Mouse (Mus musculus): Measurements from ENCODE around the gene Dmap1.

Dmap1 gene

DNA sequence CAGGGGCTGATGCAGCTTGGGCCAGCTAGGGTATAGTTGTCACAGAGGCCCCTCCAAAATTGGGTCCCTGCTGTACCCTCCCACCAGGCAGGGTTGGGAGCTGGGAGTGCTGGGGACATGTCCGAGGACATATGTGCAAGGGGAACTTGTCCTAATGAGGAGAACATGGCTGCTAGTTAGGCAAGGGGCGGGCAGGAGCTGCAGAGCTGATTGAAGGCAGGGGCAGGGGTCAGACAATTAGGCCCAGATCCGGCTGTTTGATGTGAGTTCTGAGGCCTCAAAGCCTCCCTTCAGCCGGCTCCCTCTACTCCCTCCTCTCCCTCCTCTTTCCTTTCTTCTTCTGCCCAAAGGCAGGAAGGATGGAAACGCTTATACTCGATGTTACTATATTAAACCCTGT is 25.1 kb downstream of the Dmap1 start:
- no peak for DNase-seq (ENCODE audit: low read depth in 1 of 2, low spot score in 2 of 2)

DNA sequence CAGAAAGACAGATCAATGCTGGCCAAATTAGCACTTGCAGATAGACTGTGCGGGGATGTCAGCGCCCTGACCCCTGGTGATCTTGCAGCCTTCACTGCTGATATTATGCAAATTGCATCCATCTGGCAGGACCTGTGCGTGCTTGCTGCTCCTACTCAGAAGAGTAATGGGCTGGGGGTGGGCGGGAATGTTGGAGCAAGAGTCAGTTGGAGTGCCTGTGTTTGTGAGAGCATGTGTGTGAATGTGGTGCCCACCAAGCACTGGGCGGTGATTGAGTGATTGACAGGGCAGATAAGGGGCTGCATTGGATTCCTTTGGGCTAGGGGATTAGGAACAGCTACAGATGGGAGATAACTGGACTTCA is 26.6 kb downstream of the Dmap1 start:
- DNase-seq (ENCODE audit: low read depth in 1 of 2, low spot score in 2 of 2) = no peak

DNA sequence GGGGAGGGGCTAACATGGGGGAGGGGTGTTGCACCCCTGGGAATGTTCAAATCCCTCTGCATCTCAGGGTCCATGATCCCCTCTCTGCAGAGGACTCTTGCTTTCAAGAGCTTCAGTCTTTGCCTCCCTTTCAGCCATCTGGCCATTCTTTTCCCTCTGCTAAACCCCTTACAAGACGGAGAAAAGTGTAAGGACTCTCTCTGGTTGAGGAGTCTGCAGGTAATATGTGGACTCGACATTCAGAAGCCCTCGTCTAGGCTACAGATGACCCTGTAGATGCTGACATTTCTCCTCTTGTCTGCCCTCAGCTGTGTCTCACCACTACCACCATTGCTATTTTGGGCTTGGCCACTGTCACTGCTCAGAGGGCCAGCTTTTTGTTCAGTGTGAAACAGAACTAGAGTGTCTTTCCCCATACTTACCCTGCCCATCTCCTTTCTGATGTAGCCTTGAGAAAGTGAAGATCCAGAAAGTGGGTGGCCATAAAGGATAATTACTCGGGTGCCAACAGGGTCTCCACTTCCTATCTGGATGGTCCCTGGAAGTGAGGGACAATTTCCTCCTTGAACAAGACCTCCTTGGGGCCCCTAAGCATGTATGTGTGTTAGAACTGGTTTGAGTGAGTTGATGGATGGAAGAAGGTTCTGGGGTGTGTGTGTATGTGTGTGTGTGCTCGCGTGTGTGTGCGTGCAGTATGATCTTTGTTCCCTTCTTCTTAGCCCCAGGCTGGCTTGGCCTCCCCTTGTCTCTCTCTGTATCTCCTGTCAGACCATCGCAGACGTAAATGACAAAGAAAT is 27.2 kb downstream of the Dmap1 start:
- no peak for DNase-seq (ENCODE audit: low read depth in 1 of 2, low spot score in 2 of 2)

DNA sequence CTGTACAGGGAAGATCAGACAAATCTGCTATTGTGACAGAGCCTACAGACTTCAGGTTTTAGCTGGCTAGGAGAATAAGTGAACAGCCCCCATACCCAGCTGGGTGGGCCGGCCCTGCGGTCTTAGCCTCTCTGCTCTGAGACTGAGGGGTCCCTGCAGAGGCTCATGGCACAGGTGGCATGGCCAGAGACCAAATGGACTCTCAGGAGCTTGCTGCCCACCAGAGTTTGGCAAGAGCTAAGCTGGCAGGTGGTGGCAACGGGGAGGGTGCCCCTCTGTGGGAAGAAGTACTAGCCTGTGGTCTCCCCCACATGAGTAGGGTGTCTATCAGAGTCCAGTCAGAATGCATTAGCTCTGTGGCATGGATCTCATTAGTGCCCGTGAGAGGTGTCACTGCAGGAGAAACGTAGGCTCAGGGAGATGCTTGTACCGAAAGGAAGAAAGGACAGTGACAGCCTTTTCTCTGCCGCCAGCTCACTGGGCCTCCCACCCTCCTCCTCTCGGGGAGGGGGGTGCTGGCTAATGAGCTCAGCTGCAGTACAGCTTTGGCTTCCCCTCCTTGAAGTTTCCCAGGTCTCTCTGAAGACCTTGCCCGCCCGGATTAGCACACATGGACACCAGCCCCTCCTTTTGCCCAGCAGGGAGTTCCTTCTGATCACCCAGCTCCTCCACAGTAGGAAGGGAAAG is 27.9 kb downstream of the Dmap1 start:
- no peak for DNase-seq (ENCODE audit: low read depth in 1 of 2, low spot score in 2 of 2)

DNA sequence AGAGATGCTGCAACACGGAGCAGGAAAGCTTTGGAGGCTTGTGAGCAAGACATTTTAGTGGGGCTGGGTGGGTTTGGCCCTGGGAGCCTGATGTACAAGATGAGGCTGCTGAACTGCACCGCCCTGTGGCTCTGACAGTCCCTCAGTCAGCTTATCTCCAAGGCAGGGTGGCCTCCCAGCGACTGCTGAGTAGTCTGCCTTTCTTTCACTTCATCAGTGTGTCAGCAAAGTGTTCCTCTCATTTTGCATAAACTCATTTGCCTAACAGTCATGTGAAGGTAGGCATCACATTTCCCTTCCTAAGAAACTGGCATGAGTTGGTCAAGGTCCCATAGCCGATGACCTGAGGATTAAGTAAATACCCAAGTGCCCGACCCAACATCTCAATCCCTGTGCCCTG is 29.3 kb downstream of the Dmap1 start:
- DNase-seq (ENCODE audit: low read depth in 1 of 2, low spot score in 2 of 2) = no peak

DNA sequence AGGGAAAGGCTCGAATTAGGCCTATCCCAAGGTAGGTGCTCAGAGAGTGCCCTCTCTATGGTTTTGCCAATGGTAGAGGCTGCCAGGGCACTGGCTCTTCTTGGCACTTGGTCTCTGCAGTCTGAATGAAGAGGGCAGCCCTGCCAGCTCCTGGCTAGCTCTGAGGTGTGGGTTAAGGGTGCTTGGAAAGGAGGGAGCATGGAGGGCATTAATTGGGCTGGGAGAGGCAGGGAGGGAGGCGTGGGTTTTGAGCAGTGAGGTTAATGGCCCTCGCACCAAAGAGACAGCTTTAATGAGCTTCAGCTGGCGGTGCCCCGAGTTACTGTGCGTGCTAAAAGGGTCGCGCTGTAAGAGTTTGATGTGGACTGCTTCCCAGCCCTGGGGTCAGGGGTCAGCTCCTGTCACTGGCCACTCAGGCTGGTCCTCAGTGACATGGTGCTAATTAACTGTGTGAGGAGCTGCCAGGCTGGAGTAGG is 30.4 kb downstream of the Dmap1 start:
- DNase-seq (ENCODE audit: low read depth in 1 of 2, low spot score in 2 of 2) = no peak

DNA sequence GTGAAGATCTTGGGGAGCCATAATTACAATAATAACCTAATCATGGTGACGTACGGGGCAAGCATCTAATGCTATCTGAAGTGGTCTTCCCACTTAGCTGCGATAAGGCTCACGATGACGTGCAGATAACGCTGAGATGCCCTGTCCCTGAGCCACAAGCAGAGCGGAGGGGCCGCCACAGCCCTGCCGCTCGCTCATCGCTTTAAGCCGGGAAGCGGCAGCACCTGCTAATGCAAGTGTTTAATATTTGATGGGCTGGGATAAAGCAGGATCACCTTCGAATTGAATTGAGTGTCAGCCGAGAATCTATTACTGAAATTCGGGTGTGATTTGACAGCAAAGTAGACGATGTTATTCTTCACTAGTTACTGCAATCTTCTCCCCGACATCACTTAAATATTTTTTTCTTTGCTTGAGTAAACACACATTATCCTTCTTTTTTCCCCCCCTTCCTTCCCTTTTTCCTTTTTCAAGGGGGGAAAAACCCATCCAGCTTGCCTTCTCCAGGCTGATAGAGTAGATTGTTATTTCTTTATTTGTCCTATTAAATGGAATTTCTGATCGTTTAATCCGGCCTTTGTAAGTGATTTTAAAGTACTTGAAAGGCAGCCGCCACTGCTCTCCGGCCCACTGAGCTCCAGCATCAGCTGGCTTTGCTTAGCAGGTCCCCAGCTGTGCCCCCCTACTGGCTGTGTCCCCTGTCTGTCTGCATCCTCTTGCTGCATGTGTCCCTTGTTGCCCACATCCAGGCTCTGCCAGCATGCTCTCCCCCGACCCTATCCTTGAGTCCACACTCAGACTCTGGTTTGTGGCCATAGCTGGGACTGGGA is 34.9 kb downstream of the Dmap1 start:
- no peak for DNase-seq (ENCODE audit: low read depth in 1 of 2, low spot score in 2 of 2)

DNA sequence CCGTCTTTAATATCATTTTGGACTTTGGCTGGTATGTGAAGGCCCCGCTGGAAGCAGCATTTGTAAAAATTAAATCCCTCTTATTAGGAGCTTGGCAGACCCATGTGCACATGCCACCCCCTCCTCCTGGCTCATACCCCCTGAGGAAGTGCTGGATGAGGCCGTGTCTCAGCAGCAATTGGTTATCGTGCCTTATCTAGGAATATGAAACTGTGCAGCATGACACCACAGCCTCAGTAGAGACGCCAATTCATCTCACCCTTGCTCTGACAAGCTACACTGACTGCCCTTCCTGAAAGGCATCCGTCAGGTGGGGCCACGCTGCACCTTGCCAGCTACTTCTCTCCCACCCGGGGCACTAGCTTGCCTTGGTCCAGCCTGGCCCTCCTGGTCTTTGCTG is 35.6 kb downstream of the Dmap1 start:
- no peak for DNase-seq (ENCODE audit: low read depth in 1 of 2, low spot score in 2 of 2)

DNA sequence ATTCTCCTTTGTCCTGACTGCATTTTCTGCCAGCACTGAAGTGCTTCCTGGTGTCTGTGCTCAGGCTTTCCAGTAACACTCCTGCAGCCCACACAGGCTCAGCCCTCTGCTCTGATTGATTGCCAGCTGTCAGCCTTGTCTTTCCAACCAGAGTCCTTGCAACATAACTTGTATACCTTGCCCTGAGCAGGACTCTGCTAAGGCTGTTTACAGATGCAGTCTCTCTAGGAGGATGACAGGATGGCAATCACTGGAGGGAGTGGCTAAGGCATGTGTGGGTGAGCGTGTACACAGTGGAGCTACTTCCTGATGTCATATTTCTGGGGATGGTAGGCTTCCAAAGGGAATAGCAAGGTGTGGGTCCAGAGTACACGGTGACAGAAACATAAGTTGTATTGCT is 36.2 kb downstream of the Dmap1 start:
- no peak for DNase-seq (ENCODE audit: low read depth in 1 of 2, low spot score in 2 of 2)

DNA sequence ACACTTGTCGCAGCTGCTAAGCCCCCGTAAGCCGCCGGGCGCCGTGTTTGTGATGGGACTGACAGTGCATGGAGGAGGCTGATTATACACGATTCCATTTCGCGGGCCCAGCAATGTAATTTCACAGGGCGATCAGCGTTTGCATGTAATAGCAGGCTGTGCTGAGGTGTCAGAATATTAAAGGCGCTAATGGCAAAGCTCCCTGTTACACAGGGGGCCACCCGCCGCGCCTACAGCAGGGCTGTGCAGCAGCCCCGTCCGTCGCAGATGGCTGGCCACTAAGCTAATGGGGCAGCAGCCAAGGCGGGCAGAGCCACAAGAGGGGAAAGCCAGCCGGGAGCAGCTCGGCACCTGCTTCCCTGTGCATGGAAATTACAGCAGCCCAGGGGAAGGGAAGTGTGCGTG is 37.0 kb downstream of the Dmap1 start:
- no peak for DNase-seq (ENCODE audit: low read depth in 1 of 2, low spot score in 2 of 2)

DNA sequence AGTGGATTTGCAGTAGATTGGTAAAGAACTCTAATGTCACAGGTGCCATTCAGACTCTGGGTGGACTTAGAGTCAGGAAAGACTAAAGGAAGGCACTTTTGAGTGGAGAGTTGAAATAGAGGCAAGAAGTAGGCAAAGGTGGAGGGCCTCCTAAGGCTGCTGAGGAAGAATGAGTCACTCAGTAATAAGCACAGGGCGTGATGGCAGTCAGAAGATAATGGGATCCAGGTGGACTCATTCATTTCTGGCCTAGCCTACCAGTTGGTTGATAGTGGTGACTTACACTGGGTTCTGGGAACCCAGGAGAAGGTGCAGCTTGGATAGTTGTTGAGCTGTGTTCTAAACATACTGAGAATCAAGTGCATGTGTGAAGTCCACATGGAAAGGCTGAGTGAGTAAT is 40.3 kb downstream of the Dmap1 start:
- DNase-seq (ENCODE audit: low read depth in 1 of 2, low spot score in 2 of 2) = no peak

DNA sequence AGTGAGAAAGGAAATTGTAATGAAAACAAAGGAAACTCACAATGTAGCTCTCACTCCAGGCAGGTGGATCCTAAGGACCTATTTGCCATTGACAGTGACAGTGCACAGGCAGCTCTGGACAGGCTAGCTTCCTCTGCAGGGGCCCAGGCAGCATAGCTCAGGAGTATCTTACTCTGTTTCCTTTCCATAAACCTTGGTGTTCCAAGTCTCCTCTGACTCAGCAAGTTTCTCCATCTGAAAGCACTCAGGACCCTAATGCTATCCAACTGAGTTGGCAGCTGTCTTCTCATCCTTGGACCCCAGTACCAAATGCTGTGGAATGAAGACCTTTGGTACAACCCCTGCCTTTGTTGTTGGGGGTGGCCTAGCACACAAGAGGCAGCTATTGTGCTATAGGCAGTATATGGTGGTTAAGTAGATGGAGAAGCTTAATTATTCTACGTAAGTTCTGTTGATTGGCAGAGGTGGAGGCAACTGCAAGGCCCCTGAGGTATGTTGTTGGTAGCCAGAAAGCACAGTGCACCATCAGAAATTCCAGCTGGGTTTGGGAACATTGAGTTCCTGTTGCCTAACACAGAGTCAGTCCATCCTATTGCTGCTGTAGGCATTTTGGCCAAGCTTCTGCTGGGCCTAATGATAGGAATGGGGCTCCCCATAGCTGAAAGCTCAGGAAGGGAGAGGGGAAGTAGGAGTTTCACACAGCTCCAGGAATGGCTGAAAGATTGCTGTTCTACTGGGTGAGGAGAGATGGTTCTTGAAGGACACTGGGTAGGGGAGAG is 41.0 kb downstream of the Dmap1 start:
- no peak for DNase-seq (ENCODE audit: low read depth in 1 of 2, low spot score in 2 of 2)

DNA sequence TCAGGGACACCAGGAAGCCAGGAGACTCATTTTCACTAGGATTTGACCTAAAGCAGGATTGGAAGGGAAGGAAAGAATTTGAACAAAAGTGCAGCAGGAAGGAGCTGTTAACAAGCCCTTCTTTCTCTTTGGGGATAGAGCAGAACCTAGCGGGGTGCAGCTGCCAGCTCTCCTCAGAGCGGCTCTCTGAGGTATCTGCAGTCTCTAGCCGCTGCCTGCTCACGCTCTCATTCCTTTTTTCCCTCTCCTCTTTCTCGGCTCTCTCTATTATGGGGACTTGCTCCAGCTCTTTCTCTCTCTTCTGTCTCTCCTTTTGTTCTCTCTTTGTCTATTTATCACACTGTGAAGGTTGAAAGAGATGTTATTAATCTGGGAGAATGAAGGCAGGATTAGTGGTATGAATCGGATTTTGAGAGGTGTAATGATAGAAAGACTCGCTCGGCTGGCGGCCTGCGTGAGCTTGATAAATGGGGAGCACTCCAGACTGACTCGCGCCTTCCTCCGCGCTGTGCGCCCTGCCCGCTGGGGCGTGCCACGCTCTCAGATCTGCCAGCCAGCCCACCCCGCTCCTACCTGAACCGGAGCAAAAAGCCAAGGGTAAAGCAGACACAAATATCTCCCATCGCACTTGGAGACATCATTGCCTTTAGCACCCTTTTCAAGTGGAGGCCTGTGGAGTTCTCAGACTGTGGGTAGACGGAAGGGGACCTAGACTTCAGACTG is 45.0 kb downstream of the Dmap1 start:
- no peak for DNase-seq (ENCODE audit: low read depth in 1 of 2, low spot score in 2 of 2)

DNA sequence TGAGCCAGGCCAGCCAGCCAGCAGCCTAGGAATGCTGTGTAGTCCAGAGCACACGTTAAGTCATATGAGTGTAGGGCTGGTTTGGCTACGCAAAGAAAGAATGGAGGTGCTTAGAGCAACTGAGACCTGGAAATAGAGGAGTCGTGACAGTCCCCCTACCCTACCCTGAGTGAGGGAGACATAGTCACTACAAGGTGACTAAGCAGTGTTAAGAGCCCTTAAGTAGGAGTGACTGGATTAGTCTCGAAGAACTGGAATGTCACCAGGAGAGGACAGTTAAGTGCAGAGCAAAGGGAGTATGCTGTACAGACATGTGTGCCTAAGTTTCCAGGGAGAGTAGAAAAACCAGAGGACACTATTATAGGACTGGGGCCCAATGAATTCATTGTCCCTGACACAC is 45.9 kb downstream of the Dmap1 start:
- no peak for DNase-seq (ENCODE audit: low read depth in 1 of 2, low spot score in 2 of 2)

DNA sequence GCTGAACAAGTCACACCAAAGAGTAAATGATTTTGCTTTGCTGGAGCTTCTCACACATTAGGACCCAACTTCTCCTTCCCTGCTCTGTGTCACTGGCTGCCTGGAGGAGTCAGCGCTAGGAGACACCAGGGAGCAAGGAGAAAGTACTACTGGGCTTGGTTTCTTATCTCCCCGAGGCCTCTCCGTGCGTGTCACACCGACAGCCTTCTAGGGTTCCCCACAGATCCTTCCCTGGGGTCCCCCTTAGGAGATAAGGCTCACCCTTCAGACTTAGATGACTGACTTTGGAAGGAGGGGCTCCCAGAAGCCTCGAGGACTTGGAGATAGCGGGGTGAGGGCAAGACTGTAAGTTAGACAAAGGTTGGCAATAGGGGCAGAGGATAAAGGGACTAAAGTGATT is 47.4 kb downstream of the Dmap1 start:
- no peak for DNase-seq (ENCODE audit: low read depth in 1 of 2, low spot score in 2 of 2)

DNA sequence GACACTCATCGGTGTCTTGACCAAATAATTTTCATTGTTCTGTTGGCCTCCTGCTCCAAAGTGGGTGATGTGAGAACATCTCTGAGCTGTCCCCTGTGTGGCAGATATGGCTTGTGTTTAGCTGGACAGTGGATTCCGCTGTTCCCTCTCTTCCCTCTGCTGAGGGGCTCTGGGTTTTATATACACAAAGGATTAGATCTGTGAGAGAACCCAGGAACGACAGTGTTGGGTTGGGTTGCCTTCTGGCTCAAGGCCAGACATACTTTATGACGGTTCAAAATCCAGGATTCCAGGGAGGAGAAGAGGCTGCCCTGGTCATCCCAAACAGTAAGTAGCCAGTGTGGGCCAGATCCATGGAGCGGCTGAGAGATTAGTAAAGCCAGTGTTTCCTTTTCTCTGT is 48.5 kb downstream of the Dmap1 start:
- DNase-seq (ENCODE audit: low read depth in 1 of 2, low spot score in 2 of 2) = no peak

DNA sequence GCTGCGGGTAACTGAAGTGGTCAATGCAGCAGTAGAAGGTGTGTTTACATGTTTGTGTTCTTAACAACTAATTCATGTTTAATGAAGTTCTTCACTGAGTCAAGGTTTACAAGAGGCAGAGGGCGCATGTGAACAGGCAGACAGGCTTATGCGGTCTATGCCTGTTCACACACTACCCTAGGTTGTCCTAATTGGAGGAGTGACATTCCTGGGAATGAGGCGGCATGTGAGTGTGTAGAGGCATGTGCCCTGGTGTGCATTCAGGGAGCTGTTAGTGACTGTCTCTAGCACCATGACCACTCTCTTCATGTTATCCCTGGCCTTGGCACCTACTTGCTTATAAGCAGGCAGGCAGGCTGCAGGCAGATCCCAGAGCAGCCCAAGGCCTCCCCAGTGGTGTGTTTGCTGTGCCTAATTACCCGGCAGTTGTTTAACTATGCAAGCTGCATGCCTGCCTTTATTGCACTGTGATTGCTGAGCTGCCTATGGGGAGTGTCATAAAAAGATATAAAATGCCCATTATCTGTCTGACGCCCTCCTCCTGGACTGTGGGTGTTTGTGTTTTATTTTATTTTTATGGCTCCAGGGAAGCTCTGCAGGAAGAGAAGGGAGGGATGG is 51.9 kb downstream of the Dmap1 start:
- no peak for DNase-seq (ENCODE audit: low read depth in 1 of 2, low spot score in 2 of 2)

DNA sequence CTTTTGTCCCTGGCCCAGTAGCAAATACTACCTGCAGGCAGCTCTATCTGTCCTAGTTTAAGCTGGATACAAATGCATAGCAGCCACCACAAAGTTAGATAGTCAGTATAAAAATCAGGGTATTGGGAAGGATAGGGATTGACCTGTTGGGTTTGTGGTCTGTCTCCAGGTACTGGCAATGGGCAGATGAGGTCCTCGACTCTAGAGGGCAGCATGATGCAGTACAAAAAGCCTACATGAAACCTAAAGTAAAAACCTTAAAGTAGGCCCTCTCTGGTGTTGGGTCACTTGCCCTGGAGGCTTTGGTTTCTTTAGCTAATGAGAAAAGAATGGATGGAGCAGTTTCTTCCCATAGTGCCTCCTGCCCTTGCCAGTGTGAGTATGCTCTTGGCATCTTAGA is 53.6 kb downstream of the Dmap1 start:
- no peak for DNase-seq (ENCODE audit: low read depth in 1 of 2, low spot score in 2 of 2)
